Mouse (Mus musculus): ENCODE results near the gene Gnat3. TPM values are rescaled to one million over a fixed set of nuclear protein-coding genes. Genes with fewer than 3 reads are reported as not detected.

Gene Gnat3
- polyA plus RNA-seq, 1 experiment = not detected

DNA sequence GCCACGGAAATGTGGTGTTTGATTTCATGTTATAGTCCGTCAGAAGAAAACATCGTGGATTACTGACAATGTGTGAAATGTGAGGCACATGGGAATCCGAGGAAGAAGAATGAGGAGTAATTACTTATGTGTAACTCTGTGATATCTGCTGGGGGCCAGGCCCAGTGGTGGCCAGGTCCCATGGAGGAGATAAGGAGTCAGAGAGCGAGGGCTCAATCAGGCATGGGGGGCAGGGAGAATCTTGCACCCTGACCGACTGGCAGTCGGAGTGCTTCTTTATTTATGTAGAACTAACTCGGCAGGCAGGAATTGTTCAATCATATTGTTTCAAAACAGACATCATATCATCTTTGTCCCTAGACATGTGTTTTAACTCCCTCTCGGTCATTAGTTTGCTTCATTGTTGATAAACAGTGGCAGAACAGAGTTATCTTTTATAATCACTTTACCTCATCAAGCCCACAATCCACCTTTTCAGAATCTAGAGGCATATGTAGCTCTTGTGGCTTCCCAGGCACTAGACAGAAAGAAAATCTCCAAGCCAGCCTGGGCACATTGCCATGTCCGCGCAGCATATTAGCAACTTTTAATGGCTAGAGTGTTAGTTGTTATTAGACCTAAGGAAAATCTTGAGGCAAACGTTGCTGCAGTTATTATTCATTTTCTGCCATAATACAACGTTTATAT lies 7.5 kb downstream of the Gnat3 start:
- DNase-seq = no peak
- WGBS = 46% methylated on average over 13 of the region's 13 CpGs
- TF ChIP-seq CTCF (IDR thresholded peaks at IDR 0.05; ENCODE audit: insufficient read depth, low read length) (no peak), POLR2A (IDR thresholded peaks at IDR 0.05; ENCODE audit: borderline replicate concordance, extremely low read depth, low read depth, low read length) (no peak)
- Histone ChIP-seq H3K4me3 (replicated peaks; ENCODE audit: extremely low read depth, low read depth, low read length) (no peak overlapping the region), H3K4me1 (ENCODE audit: control insufficient read depth, insufficient read depth, low read length) (peaks cover 2% of the 10 kb centered on the region; the same call in 1 of the 2 replicates)

DNA sequence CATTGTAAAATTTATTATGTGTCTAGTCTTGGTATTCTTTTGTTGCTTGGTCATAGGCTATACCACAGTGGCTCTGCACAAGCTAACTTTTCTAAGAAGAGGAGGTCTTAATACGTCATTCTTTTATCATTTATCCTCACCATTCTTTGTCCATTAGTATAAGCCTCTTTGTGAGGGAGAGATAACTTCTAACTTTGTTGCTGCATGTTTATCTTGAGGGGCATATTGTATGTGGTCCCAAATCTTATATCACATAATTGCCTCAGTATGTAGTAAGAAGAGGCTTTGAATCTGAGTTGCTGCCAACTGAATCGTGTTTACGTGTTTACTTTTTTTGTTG lies 8.0 kb downstream of the Gnat3 start:
- Histone ChIP-seq H3K4me1 (ENCODE audit: control insufficient read depth, insufficient read depth, low read length) (peaks cover 2% of the 10 kb centered on the region; the same call in 1 of the 2 replicates), H3K4me3 (replicated peaks; ENCODE audit: extremely low read depth, low read depth, low read length) (no peak overlapping the region)
- 77% methylated on average over 3 of the region's 3 CpGs for WGBS
- no peak for DNase-seq
- no peak for TF ChIP-seq CTCF (IDR thresholded peaks at IDR 0.05; ENCODE audit: insufficient read depth, low read length)
- TF ChIP-seq POLR2A (IDR thresholded peaks at IDR 0.05; ENCODE audit: borderline replicate concordance, extremely low read depth, low read depth, low read length) = no peak

GRCm38 (mm10) chr5:17980501-17981121 lies 18.3 kb downstream of the Gnat3 start:
- TF ChIP-seq POLR2A (IDR thresholded peaks at IDR 0.05; ENCODE audit: borderline replicate concordance, extremely low read depth, low read depth, low read length) = no peak
- TF ChIP-seq CTCF (IDR thresholded peaks at IDR 0.05; ENCODE audit: insufficient read depth, low read length) = no peak

DNA sequence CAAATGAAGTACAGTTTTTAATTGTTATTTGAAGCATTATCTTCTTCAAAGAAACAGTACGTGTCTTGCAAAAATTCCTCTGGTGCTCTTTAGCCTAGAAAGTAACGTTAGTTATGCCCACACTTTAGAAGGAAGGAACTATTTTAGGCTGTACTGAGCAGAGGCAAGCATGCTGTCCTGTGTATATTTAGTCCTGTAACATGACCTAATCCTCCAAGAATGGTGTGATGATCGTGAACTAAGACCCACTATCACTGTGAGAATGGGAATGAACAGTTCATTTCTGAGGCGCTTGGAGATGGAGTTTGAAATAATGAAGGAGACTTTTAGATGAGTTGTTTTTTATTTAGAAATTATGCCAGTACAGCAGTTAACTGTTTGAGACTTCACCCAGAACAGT lies 20.4 kb downstream of the Gnat3 start:
- Histone ChIP-seq H3K4me1 (ENCODE audit: control insufficient read depth, insufficient read depth, low read length) (peaks cover 8% of the 10 kb centered on the region), H3K4me3 (replicated peaks; ENCODE audit: extremely low read depth, low read depth, low read length) (no peak overlapping the region)
- DNase-seq = no peak
- 23% methylated on average over 4 of the region's 4 CpGs for WGBS
- TF ChIP-seq CTCF (IDR thresholded peaks at IDR 0.05; ENCODE audit: insufficient read depth, low read length) (no peak), POLR2A (IDR thresholded peaks at IDR 0.05; ENCODE audit: borderline replicate concordance, extremely low read depth, low read depth, low read length) (no peak)

More at GRCm38 (mm10) chr5:17980501-17981121, 18.3 kb downstream of the Gnat3 start:
- Histone ChIP-seq H3K4me3 (replicated peaks; ENCODE audit: extremely low read depth, low read depth, low read length) (no peak overlapping the region), H3K4me1 (ENCODE audit: control insufficient read depth, insufficient read depth, low read length) (peaks cover 8% of the 10 kb centered on the region)
- no peak for DNase-seq
- 48% methylated on average over 5 of the region's 5 CpGs for WGBS

GRCm38 (mm10) chr5:17984522-17984921 lies 22.2 kb downstream of the Gnat3 start:
- H3K4me1 ChIP-seq (ENCODE audit: control insufficient read depth, insufficient read depth, low read length) = peaks cover 8% of the 10 kb centered on the region
- no peak for DNase-seq
- 87% methylated on average over 3 of the region's 3 CpGs for WGBS
- H3K4me3 ChIP-seq (replicated peaks; ENCODE audit: extremely low read depth, low read depth, low read length) = no peak overlapping the region
- TF ChIP-seq CTCF (IDR thresholded peaks at IDR 0.05; ENCODE audit: insufficient read depth, low read length) (no peak), POLR2A (IDR thresholded peaks at IDR 0.05; ENCODE audit: borderline replicate concordance, extremely low read depth, low read depth, low read length) (no peak)

GRCm38 (mm10) chr5:17986611-17987010 lies 24.3 kb downstream of the Gnat3 start:
- Histone ChIP-seq H3K4me3 (replicated peaks; ENCODE audit: extremely low read depth, low read depth, low read length) (no peak overlapping the region), H3K4me1 (ENCODE audit: control insufficient read depth, insufficient read depth, low read length) (peaks cover 2% of the 10 kb centered on the region)
- WGBS = 86% methylated on average over 3 of the region's 3 CpGs
- DNase-seq = no peak
- no peak for TF ChIP-seq CTCF (IDR thresholded peaks at IDR 0.05; ENCODE audit: insufficient read depth, low read length)
- TF ChIP-seq POLR2A (IDR thresholded peaks at IDR 0.05; ENCODE audit: borderline replicate concordance, extremely low read depth, low read depth, low read length) = no peak

DNA sequence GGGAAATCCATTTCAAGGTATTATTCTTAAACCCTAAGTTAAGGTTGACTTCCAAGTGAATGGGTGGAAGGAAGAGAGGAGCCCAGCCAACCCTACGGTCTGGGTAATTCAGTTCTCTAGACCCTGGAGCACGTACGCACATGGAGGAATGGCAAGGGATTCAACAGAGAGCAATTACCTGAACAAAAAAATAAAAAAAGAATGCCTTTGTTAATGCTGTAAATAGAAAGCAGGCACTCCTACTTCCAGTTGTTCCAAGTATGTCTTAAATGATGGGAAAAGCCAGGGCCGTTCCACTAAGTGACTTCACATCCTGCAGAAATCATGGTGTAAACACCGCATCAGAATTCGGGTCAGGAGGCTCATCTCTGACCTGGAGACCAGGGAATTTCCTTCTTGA lies 28.3 kb downstream of the Gnat3 start:
- DNase-seq = no peak
- Histone ChIP-seq H3K4me3 (replicated peaks; ENCODE audit: extremely low read depth, low read depth, low read length) (no peak overlapping the region), H3K4me1 (ENCODE audit: control insufficient read depth, insufficient read depth, low read length) (no peaks in the 10 kb centered on the region; the same call in 1 of the 2 replicates)
- TF ChIP-seq CTCF (IDR thresholded peaks at IDR 0.05; ENCODE audit: insufficient read depth, low read length) = no peak
- WGBS = 62% methylated on average over 6 of the region's 6 CpGs

DNA sequence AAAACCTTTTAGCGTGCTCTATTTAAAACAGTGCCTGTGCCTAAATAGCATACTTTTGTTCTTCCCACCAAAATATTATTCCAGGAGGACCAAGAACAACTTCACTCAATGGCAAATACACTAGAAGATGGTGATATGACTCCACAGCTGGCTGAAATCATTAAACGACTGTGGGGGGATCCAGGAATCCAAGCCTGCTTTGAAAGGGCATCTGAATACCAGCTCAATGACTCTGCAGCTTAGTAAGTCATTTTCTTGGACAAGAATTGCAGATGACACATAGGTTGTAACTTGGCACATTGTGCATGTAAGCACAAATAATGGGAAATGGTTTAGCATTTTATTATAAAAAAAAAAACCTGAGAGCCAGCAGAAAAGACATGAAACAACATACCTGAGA lies 37.2 kb downstream of the Gnat3 start:
- WGBS = 57% methylated on average over 2 of the region's 2 CpGs

GRCm38 (mm10) chr5:18000185-18000584 lies 37.8 kb downstream of the Gnat3 start:
- Histone ChIP-seq H3K4me1 (ENCODE audit: control insufficient read depth, insufficient read depth, low read length) (peaks cover 6% of the 10 kb centered on the region), H3K4me3 (replicated peaks; ENCODE audit: extremely low read depth, low read depth, low read length) (no peak overlapping the region)
- 19% methylated on average over 6 of the region's 6 CpGs for WGBS
- TF ChIP-seq POLR2A (IDR thresholded peaks at IDR 0.05; ENCODE audit: borderline replicate concordance, extremely low read depth, low read depth, low read length) = no peak
- no peak for TF ChIP-seq CTCF (IDR thresholded peaks at IDR 0.05; ENCODE audit: insufficient read depth, low read length)
- no peak for DNase-seq

More for the DNA sequence above, 37.2 kb downstream of the Gnat3 start:
- Histone ChIP-seq H3K4me1 (ENCODE audit: control insufficient read depth, insufficient read depth, low read length) (peaks cover 6% of the 10 kb centered on the region), H3K4me3 (replicated peaks; ENCODE audit: extremely low read depth, low read depth, low read length) (no peak overlapping the region)
- TF ChIP-seq CTCF (IDR thresholded peaks at IDR 0.05; ENCODE audit: insufficient read depth, low read length) (no peak), POLR2A (IDR thresholded peaks at IDR 0.05; ENCODE audit: borderline replicate concordance, extremely low read depth, low read depth, low read length) (no peak)
- DNase-seq = no peak

GRCm38 (mm10) chr5:18001646-18002045 lies 39.3 kb downstream of the Gnat3 start:
- TF ChIP-seq CTCF (IDR thresholded peaks at IDR 0.05; ENCODE audit: insufficient read depth, low read length) (no peak), POLR2A (IDR thresholded peaks at IDR 0.05; ENCODE audit: borderline replicate concordance, extremely low read depth, low read depth, low read length) (no peak)
- 49% methylated on average over 4 of the region's 4 CpGs for WGBS
- no peak for DNase-seq
- H3K4me3 ChIP-seq (replicated peaks; ENCODE audit: extremely low read depth, low read depth, low read length) = no peak overlapping the region
- peaks cover 6% of the 10 kb centered on the region for H3K4me1 ChIP-seq (ENCODE audit: control insufficient read depth, insufficient read depth, low read length)
